Mouse (Mus musculus): ENCODE results near the gene Ankrd55.

DNA sequence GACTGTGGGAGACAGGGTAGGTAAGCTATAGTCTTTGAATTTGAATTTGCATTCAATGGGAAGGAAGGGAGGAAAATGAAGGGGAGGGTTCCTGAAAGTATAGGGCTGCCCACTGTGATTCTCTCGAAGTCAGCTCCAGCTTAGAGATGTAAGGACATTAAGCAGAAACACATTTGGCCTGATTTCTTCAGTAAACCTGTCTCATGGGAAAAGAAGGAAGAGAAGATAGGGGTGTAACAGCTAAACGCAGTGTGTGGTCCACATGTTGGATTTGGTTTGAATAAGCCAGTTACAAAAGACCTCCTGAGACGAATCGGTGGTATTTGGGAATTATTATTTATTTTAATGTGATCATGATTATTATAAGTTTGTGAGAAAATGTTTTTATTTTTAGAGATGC, 120.5 kb downstream of the Ankrd55 start:
- TF ChIP-seq CTCF (IDR thresholded peaks at IDR 0.05; ENCODE audit: control insufficient read depth, insufficient read depth, insufficient replicate concordance, low read depth, low read length) (no peak), POLR2A (IDR thresholded peaks at IDR 0.05; ENCODE audit: control insufficient read depth, low read depth, low read length) (no peak)

Data from testis, adult 2 months (tissue).